Mouse (Mus musculus): ENCODE measurements around the gene Yeats2. TPM values are rescaled to one million over a fixed set of nuclear protein-coding genes. Genes with fewer than 3 reads are reported as not detected.
"Not testable (repeated sequence)": the region's sequence is repeated elsewhere in the genome, so short reads cannot be mapped to it uniquely, and the experiment has no call there.

The Yeats2 gene
- polyA plus RNA-seq, 1 experiment from 2014 or later: 48.5 TPM

GRCm38 (mm10) chr16:20112649-20113048 lies 28.2 kb upstream of the Yeats2 start:
- Histone ChIP-seq H3K9me3 (ENCODE audit: control insufficient read depth, low read length) (no peaks in the 10 kb centered on the region; the same call in 1 of the 2 replicates), H3K4me2 (ENCODE audit: low read depth, severe bottlenecking) (no peak overlapping the region), H3K36me3 (ENCODE audit: control insufficient read depth, insufficient read depth, low read length) (peaks cover 13% of the 10 kb centered on the region), H3K4me1 (ENCODE audit: control insufficient read depth, insufficient read depth, low read length) (no peaks in the 10 kb centered on the region), H3K4me3 (ENCODE audit: low read depth, low read length) (no peak overlapping the region), H3K27ac (replicated peaks; ENCODE audit: low read depth, low read length) (no peak overlapping the region), H3K9ac (ENCODE audit: low read length) (no peak overlapping the region), H3K27me3 (ENCODE audit: control insufficient read depth, insufficient read depth, low read length) (no peaks in the 10 kb centered on the region)
- ATAC-seq (ENCODE audit: insufficient number of reproducible peaks, low FRiP score, low TSS enrichment, low read depth) (no peak), DNase-seq (ENCODE audit: low spot score) (no peak)
- WGBS: 85% methylated on average over 2 of the region's 2 CpGs

- Histone ChIP-seq H3K27me3 (ENCODE audit: control insufficient read depth, insufficient read depth, low read length) (no peaks in the 10 kb centered on the region), H3K4me2 (ENCODE audit: low read depth, severe bottlenecking) (no peak overlapping the region), H3K9me3 (ENCODE audit: control insufficient read depth, low read length) (no peaks in the 10 kb centered on the region), H3K4me1 (ENCODE audit: control insufficient read depth, insufficient read depth, low read length) (no peaks in the 10 kb centered on the region), H3K4me3 (ENCODE audit: low read depth, low read length) (no peak overlapping the region), H3K27ac (replicated peaks; ENCODE audit: low read depth, low read length) (no peak overlapping the region), H3K9ac (ENCODE audit: low read length) (no peak overlapping the region), H3K36me3 (ENCODE audit: control insufficient read depth, insufficient read depth, low read length) (0 out of 2 replicates have a peak, but pooled peaks cover 8% of the 10 kb centered on the region)
- DNase-seq (ENCODE audit: low spot score): no peak
- no peak for ATAC-seq (ENCODE audit: insufficient number of reproducible peaks, low FRiP score, low TSS enrichment, low read depth)
- WGBS: 82% methylated on average over 4 of the region's 4 CpGs
Measured at GRCm38 (mm10) chr16:20116069-20116468, 24.8 kb upstream of the Yeats2 start.

- H3K9ac ChIP-seq (ENCODE audit: low read length); H3K27me3 ChIP-seq (ENCODE audit: control insufficient read depth, insufficient read depth, low read length); H3K4me3 ChIP-seq (ENCODE audit: low read depth, low read length); H3K4me2 ChIP-seq (ENCODE audit: low read depth, severe bottlenecking); H3K4me1 ChIP-seq (ENCODE audit: control insufficient read depth, insufficient read depth, low read length); H3K27ac ChIP-seq (replicated peaks; ENCODE audit: low read depth, low read length); H3K9me3 ChIP-seq (ENCODE audit: control insufficient read depth, low read length); DNase-seq (ENCODE audit: low spot score); ATAC-seq (ENCODE audit: insufficient number of reproducible peaks, low FRiP score, low TSS enrichment, low read depth); H3K36me3 ChIP-seq (ENCODE audit: control insufficient read depth, insufficient read depth, low read length): not testable (repeated sequence)
- 62% methylated on average over 10 of the region's 10 CpGs for WGBS
Measured at GRCm38 (mm10) chr16:20126319-20126883, 14.5 kb upstream of the Yeats2 start.

- H3K9me3 ChIP-seq (ENCODE audit: control insufficient read depth, low read length): no peaks in the 10 kb centered on the region
- ATAC-seq (ENCODE audit: insufficient number of reproducible peaks, low FRiP score, low TSS enrichment, low read depth): no peak
- no peak for DNase-seq (ENCODE audit: low spot score)
- no peak overlapping the region for H3K4me3 ChIP-seq (ENCODE audit: low read depth, low read length)
- no peak overlapping the region for H3K4me2 ChIP-seq (ENCODE audit: low read depth, severe bottlenecking)
- H3K9ac ChIP-seq (ENCODE audit: low read length): no peak overlapping the region
- H3K36me3 ChIP-seq (ENCODE audit: control insufficient read depth, insufficient read depth, low read length): no peaks in the 10 kb centered on the region
- no peaks in the 10 kb centered on the region for H3K4me1 ChIP-seq (ENCODE audit: control insufficient read depth, insufficient read depth, low read length)
- 81% methylated on average over 2 of the region's 2 CpGs for WGBS
- H3K27me3 ChIP-seq (ENCODE audit: control insufficient read depth, insufficient read depth, low read length): no peaks in the 10 kb centered on the region
- H3K27ac ChIP-seq (replicated peaks; ENCODE audit: low read depth, low read length): no peak overlapping the region
Measured at GRCm38 (mm10) chr16:20130397-20130796, 10.5 kb upstream of the Yeats2 start.

- ATAC-seq (ENCODE audit: insufficient number of reproducible peaks, low FRiP score, low TSS enrichment, low read depth): no peak
Measured at GRCm38 (mm10) chr16:20144568-20144967, 3.7 kb downstream of the Yeats2 start.

GRCm38 (mm10) chr16:20151991-20152390 lies 11.1 kb downstream of the Yeats2 start:
- WGBS: 88% methylated on average over 5 of the region's 5 CpGs
- H3K27me3 ChIP-seq (ENCODE audit: control insufficient read depth, insufficient read depth, low read length): no peaks in the 10 kb centered on the region
- H3K36me3 ChIP-seq (ENCODE audit: control insufficient read depth, insufficient read depth, low read length): no peaks in the 10 kb centered on the region; the same call in 1 of the 2 replicates
- H3K4me1 ChIP-seq (ENCODE audit: control insufficient read depth, insufficient read depth, low read length): no peaks in the 10 kb centered on the region
- DNase-seq (ENCODE audit: low spot score): no peak
- no peak overlapping the region for H3K4me2 ChIP-seq (ENCODE audit: low read depth, severe bottlenecking)
- H3K4me3 ChIP-seq (ENCODE audit: low read depth, low read length): no peak overlapping the region
- ATAC-seq (ENCODE audit: insufficient number of reproducible peaks, low FRiP score, low TSS enrichment, low read depth): no peak
- no peaks in the 10 kb centered on the region for H3K9me3 ChIP-seq (ENCODE audit: control insufficient read depth, low read length)
- no peak overlapping the region for H3K9ac ChIP-seq (ENCODE audit: low read length)
- no peak overlapping the region for H3K27ac ChIP-seq (replicated peaks; ENCODE audit: low read depth, low read length)

More at GRCm38 (mm10) chr16:20144568-20144967, 3.7 kb downstream of the Yeats2 start:
- WGBS: 93% methylated on average over 3 of the region's 3 CpGs
- no peak for DNase-seq (ENCODE audit: low spot score)
- Histone ChIP-seq H3K4me1 (ENCODE audit: control insufficient read depth, insufficient read depth, low read length) (peaks cover 5% of the 10 kb centered on the region; the same call in 1 of the 2 replicates), H3K27me3 (ENCODE audit: control insufficient read depth, insufficient read depth, low read length) (no peaks in the 10 kb centered on the region), H3K27ac (replicated peaks; ENCODE audit: low read depth, low read length) (no peak overlapping the region), H3K9ac (ENCODE audit: low read length) (no peak overlapping the region), H3K4me3 (ENCODE audit: low read depth, low read length) (no peak overlapping the region), H3K9me3 (ENCODE audit: control insufficient read depth, low read length) (no peaks in the 10 kb centered on the region), H3K4me2 (ENCODE audit: low read depth, severe bottlenecking) (no peak overlapping the region), H3K36me3 (ENCODE audit: control insufficient read depth, insufficient read depth, low read length) (peaks cover 4% of the 10 kb centered on the region; the same call in 1 of the 2 replicates)

- 89% methylated on average over 3 of the region's 3 CpGs for WGBS
- no peak for ATAC-seq (ENCODE audit: insufficient number of reproducible peaks, low FRiP score, low TSS enrichment, low read depth)
- H3K36me3 ChIP-seq (ENCODE audit: control insufficient read depth, insufficient read depth, low read length): peaks cover 3% of the 10 kb centered on the region
Measured at GRCm38 (mm10) chr16:20153742-20154141, 12.9 kb downstream of the Yeats2 start.

GRCm38 (mm10) chr16:20160130-20160529 lies 19.3 kb downstream of the Yeats2 start:
- Histone ChIP-seq H3K27me3 (ENCODE audit: control insufficient read depth, insufficient read depth, low read length) (no peaks in the 10 kb centered on the region), H3K27ac (replicated peaks; ENCODE audit: low read depth, low read length) (no peak overlapping the region), H3K4me3 (ENCODE audit: low read depth, low read length) (no peak overlapping the region), H3K9ac (ENCODE audit: low read length) (no peak overlapping the region), H3K9me3 (ENCODE audit: control insufficient read depth, low read length) (no peaks in the 10 kb centered on the region), H3K36me3 (ENCODE audit: control insufficient read depth, insufficient read depth, low read length) (peaks cover 27% of the 10 kb centered on the region), H3K4me2 (ENCODE audit: low read depth, severe bottlenecking) (no peak overlapping the region), H3K4me1 (ENCODE audit: control insufficient read depth, insufficient read depth, low read length) (no peaks in the 10 kb centered on the region)
- DNase-seq (ENCODE audit: low spot score) (no peak), ATAC-seq (ENCODE audit: insufficient number of reproducible peaks, low FRiP score, low TSS enrichment, low read depth) (no peak)
- 88% methylated on average over 2 of the region's 2 CpGs for WGBS

More at GRCm38 (mm10) chr16:20153742-20154141, 12.9 kb downstream of the Yeats2 start:
- no peak overlapping the region for H3K27ac ChIP-seq (replicated peaks; ENCODE audit: low read depth, low read length)
- no peak for DNase-seq (ENCODE audit: low spot score)
- H3K9me3 ChIP-seq (ENCODE audit: control insufficient read depth, low read length): no peaks in the 10 kb centered on the region
- no peak overlapping the region for H3K9ac ChIP-seq (ENCODE audit: low read length)
- H3K27me3 ChIP-seq (ENCODE audit: control insufficient read depth, insufficient read depth, low read length): no peaks in the 10 kb centered on the region
- H3K4me3 ChIP-seq (ENCODE audit: low read depth, low read length): no peak overlapping the region
- H3K4me2 ChIP-seq (ENCODE audit: low read depth, severe bottlenecking): no peak overlapping the region
- no peaks in the 10 kb centered on the region for H3K4me1 ChIP-seq (ENCODE audit: control insufficient read depth, insufficient read depth, low read length)

- 89% methylated on average over 3 of the region's 3 CpGs for WGBS
Measured at GRCm38 (mm10) chr16:20169071-20169470, 28.2 kb downstream of the Yeats2 start.

More at GRCm38 (mm10) chr16:20169071-20169470, 28.2 kb downstream of the Yeats2 start:
- H3K27ac ChIP-seq (replicated peaks; ENCODE audit: low read depth, low read length): no peak overlapping the region
- no peak overlapping the region for H3K4me3 ChIP-seq (ENCODE audit: low read depth, low read length)
- no peak for ATAC-seq (ENCODE audit: insufficient number of reproducible peaks, low FRiP score, low TSS enrichment, low read depth)
- H3K9ac ChIP-seq (ENCODE audit: low read length): no peak overlapping the region
- no peaks in the 10 kb centered on the region for H3K4me1 ChIP-seq (ENCODE audit: control insufficient read depth, insufficient read depth, low read length)
- H3K27me3 ChIP-seq (ENCODE audit: control insufficient read depth, insufficient read depth, low read length): no peaks in the 10 kb centered on the region
- no peak overlapping the region for H3K4me2 ChIP-seq (ENCODE audit: low read depth, severe bottlenecking)
- no peaks in the 10 kb centered on the region for H3K9me3 ChIP-seq (ENCODE audit: control insufficient read depth, low read length)
- peaks cover 32% of the 10 kb centered on the region for H3K36me3 ChIP-seq (ENCODE audit: control insufficient read depth, insufficient read depth, low read length)
- DNase-seq (ENCODE audit: low spot score): no peak

Data from limb, embryonic 11.5 days (tissue).